Mouse (Mus musculus) MEL (cell line): ENCODE results near the gene Chrd. TPM values are rescaled to one million over a fixed set of nuclear protein-coding genes. Genes with fewer than 3 reads are reported as not detected.

Experiments used
- DNase-seq: peaks from one replicate; pipeline ENCODE4 v3.0.0; 2011; ENCODE audit warnings: low read depth, low spot score
- H3K27ac ChIP-seq: 2 replicates; pipeline ENCODE4 v1.5.1; 2012; ENCODE audit warnings: low read depth, mild to moderate bottlenecking, control low read depth, low read length, moderate library complexity; ENCODE audit not compliant: control insufficient read depth
- H3K27me3 ChIP-seq, 2 experiments: fragments of 150-350 bp in 1 of 2; sonication (generic) in 1 of 2; 2 replicates each; pipeline ENCODE4 v1.6.1; 2012; ENCODE audit warnings: low read length in 2 of 2, mild to moderate bottlenecking in 2 of 2, improper control_type of control experiment in 1 of 2, moderate library complexity in 1 of 2; ENCODE audit not compliant: insufficient read depth in 2 of 2, control insufficient read depth in 1 of 2
- H3K36me3 ChIP-seq, 2 experiments: 2 replicates each; pipeline ENCODE4 v1.6.1; 2012 to 2014; ENCODE audit warnings: low read length in 2 of 2, improper control_type of control experiment in 1 of 2, inconsistent platforms in 1 of 2, mild to moderate bottlenecking in 1 of 2; ENCODE audit not compliant: insufficient read depth in 2 of 2, control insufficient read depth in 1 of 2
- H3K4me1 ChIP-seq, 2 experiments: fragments of 150-350 bp in 1 of 2; sonication (generic) in 1 of 2; 2 replicates each; pipeline ENCODE4 v1.6.1; 2012; ENCODE audit warnings: low read length in 2 of 2, improper control_type of control experiment in 1 of 2, mild to moderate bottlenecking in 1 of 2; ENCODE audit not compliant: insufficient read depth in 2 of 2, control insufficient read depth in 1 of 2
- H3K4me3 ChIP-seq, 2 experiments: fragments of 150-350 bp in 1 of 2; sonication (generic) in 1 of 2; 2 replicates each; pipeline ENCODE4 v1.5.1; 2012; ENCODE audit warnings: low read depth in 2 of 2, low read length in 2 of 2, mild to moderate bottlenecking in 2 of 2, moderate library complexity in 2 of 2, control low read depth in 1 of 2, improper control_type of control experiment in 1 of 2; ENCODE audit not compliant: control insufficient read depth in 1 of 2, insufficient read depth in 1 of 2
- H3K79me2 ChIP-seq: 2 replicates; pipeline ENCODE4 v1.6.1; 2012; ENCODE audit warnings: mild to moderate bottlenecking, low read length, moderate library complexity; ENCODE audit not compliant: control insufficient read depth, poor library complexity, insufficient read depth
- H3K9ac ChIP-seq: 2 replicates; pipeline ENCODE4 v1.6.1; 2012; ENCODE audit warnings: low read depth, mild to moderate bottlenecking, control low read depth, low read length, moderate library complexity; ENCODE audit not compliant: control insufficient read depth, poor library complexity, severe bottlenecking
- H3K9me3 ChIP-seq: fragments of 150-350 bp; sonication (generic); replicated peaks from 2 replicates; pipeline ENCODE4 v1.6.1; 2012; ENCODE audit warnings: mild to moderate bottlenecking, low read length, improper control_type of control experiment, moderate library complexity; ENCODE audit not compliant: insufficient read depth
- BHLHE40 ChIP-seq: IDR thresholded peaks from 2 replicates; pipeline ENCODE4 v1.6.1; 2012; ENCODE audit warnings: low read depth, mild to moderate bottlenecking, inconsistent platforms, low read length, improper control_type of control experiment, borderline replicate concordance
- HCFC1 ChIP-seq: IDR thresholded peaks from 2 replicates; pipeline ENCODE4 v1.6.1; 2012; ENCODE audit warnings: low read depth, mild to moderate bottlenecking, inconsistent platforms, low read length, improper control_type of control experiment, moderate library complexity
- KAT2A ChIP-seq: conservative IDR thresholded peaks from 2 replicates; pipeline ENCODE4 v1.6.1; 2012; ENCODE audit warnings: low read depth, low read length, improper control_type of control experiment, inconsistent platforms
- MAFK ChIP-seq: IDR thresholded peaks from 2 replicates; pipeline ENCODE4 v1.6.1; 2011; ENCODE audit warnings: low read depth, mild to moderate bottlenecking, low read length, improper control_type of control experiment, borderline replicate concordance
- MAX ChIP-seq: IDR thresholded peaks from 2 replicates; pipeline ENCODE4 v1.6.1; 2011; ENCODE audit warnings: low read length, improper control_type of control experiment
- MAZ ChIP-seq: IDR thresholded peaks from 2 replicates; pipeline ENCODE4 v1.6.1; 2012; ENCODE audit warnings: low read depth, mild to moderate bottlenecking, inconsistent platforms, low read length, improper control_type of control experiment
- MEF2A ChIP-seq: IDR thresholded peaks from 2 replicates; pipeline ENCODE4 v1.6.1; 2014; ENCODE audit warnings: low read depth, mild to moderate bottlenecking, inconsistent platforms, low read length, improper control_type of control experiment; ENCODE audit not compliant: poor library complexity, insufficient replicate concordance, severe bottlenecking; ENCODE audit errors: extremely low read depth
- NRF1 ChIP-seq: IDR thresholded peaks from 2 replicates; pipeline ENCODE4 v1.6.1; 2014; ENCODE audit warnings: low read depth, mild to moderate bottlenecking, inconsistent platforms, low read length, improper control_type of control experiment, moderate library complexity; ENCODE audit not compliant: poor library complexity, insufficient read depth, severe bottlenecking
- POLR2AphosphoS2 ChIP-seq: IDR thresholded peaks from 2 replicates; pipeline ENCODE4 v1.6.1; 2011; ENCODE audit warnings: low read length, improper control_type of control experiment
- POLR2AphosphoS5 ChIP-seq: IDR thresholded peaks from 2 replicates; pipeline ENCODE4 v1.6.1; 2012; ENCODE audit warnings: low read depth, borderline replicate concordance, mild to moderate bottlenecking, inconsistent platforms, low read length, moderate library complexity, mixed read lengths
- RCOR1 ChIP-seq: IDR thresholded peaks from 2 replicates; pipeline ENCODE4 v1.6.1; 2012; ENCODE audit warnings: low read depth, mild to moderate bottlenecking, inconsistent platforms, low read length, improper control_type of control experiment
- SIN3A ChIP-seq: IDR thresholded peaks from 2 replicates; pipeline ENCODE4 v1.6.1; 2012; ENCODE audit warnings: low read length, improper control_type of control experiment, inconsistent platforms
- SMC3 ChIP-seq: IDR thresholded peaks from 2 replicates; pipeline ENCODE4 v1.6.1; 2011; ENCODE audit warnings: low read depth, low read length, improper control_type of control experiment
- TAL1 ChIP-seq: IDR thresholded peaks from 2 replicates; pipeline ENCODE4 v1.6.1; 2012; ENCODE audit warnings: mild to moderate bottlenecking, inconsistent platforms, low read length, moderate library complexity, mixed read lengths
- TBP ChIP-seq: IDR thresholded peaks from 2 replicates; pipeline ENCODE4 v1.8.0; 2011; ENCODE audit warnings: low read depth, low read length, improper control_type of control experiment
- TCF12 ChIP-seq: IDR thresholded peaks from 2 replicates; pipeline ENCODE4 v1.6.1; 2014; ENCODE audit warnings: low read depth, mild to moderate bottlenecking, inconsistent platforms, low read length, improper control_type of control experiment, moderate library complexity
- USF2 ChIP-seq, 2 experiments: IDR thresholded peaks; 2 replicates each; pipeline ENCODE4 v1.6.1; 2011 to 2012; ENCODE audit warnings: improper control_type of control experiment in 2 of 2, low read length in 2 of 2, borderline replicate concordance in 1 of 2, inconsistent platforms in 1 of 2, low read depth in 1 of 2, mild to moderate bottlenecking in 1 of 2; ENCODE audit not compliant: insufficient read depth in 1 of 2
- ZC3H11A ChIP-seq: IDR thresholded peaks from 2 replicates; pipeline ENCODE4 v1.6.1; 2012; ENCODE audit warnings: low read depth, mild to moderate bottlenecking, inconsistent platforms, low read length, improper control_type of control experiment
- ZNF384 ChIP-seq: IDR thresholded peaks from 2 replicates; pipeline ENCODE4 v1.6.1; 2012; ENCODE audit warnings: low read depth, mild to moderate bottlenecking, inconsistent platforms, low read length, improper control_type of control experiment
- polyA plus RNA-seq, 2 experiments: library from polyadenylated mRNA; stranded (reverse) in 1 of 2; unstranded in 1 of 2; fragments of >175 nt in 1 of 2; fragments of >200 nt in 1 of 2; gene quantifications; 2 replicates each; pipeline versions ENCODE4 v1.2.1 to v1.2.4; 2012; ENCODE audit warnings: low replicate concordance in 2 of 2, low read depth in 1 of 2; ENCODE audit not compliant: insufficient read length in 2 of 2, insufficient read depth in 1 of 2, missing spikeins in 1 of 2
- total RNA-seq: library from RNA; depleted of rRNA; stranded (reverse); fragments of 300-350 nt; gene quantifications from 2 replicates; pipeline ENCODE4 v1.2.3, GENCODE M21; 2012

The Chrd gene
- total and polyA plus RNA-seq, 3 experiments, result not detected

DNA sequence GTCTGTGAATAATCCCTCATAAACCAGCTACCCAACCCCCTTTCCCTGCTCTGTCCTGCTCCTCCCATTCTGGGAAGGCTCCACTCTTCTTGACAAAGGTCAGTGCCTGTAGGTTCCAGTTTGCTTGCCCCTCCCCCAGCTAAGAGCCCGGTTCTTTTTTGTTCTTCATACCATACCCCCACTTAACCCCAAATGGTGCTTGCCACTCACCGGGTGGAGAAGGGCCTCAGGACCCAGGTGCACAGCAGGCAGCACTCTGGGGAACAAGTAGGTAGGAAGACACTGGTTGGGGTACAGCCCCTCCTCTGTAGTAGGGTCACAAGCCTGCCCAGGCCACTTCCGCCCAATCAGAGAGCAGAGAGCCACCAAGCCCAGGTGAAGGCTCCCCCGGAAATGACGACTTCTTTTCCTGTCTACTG is 2.6 kb upstream of the Chrd start:
- Histone ChIP-seq H3K9ac (no peak overlapping the region), H3K36me3 (no peaks in the 10 kb centered on the region), H3K4me3 (no peak overlapping the region), H3K79me2 (no peaks in the 10 kb centered on the region), H3K27ac (no peak overlapping the region), H3K9me3 (no peaks in the 10 kb centered on the region), H3K4me1 (no peaks in the 10 kb centered on the region), H3K27me3 (no peaks in the 10 kb centered on the region; a peak in 2 of 4 replicates)
- DNase-seq, result no peak
- no peak for TF ChIP-seq MAFK
- no peak for TF ChIP-seq POLR2AphosphoS5
- TF ChIP-seq USF2 (IDR thresholded peaks at IDR 0.05; ENCODE audit: borderline replicate concordance in 1 of 2, insufficient read depth in 1 of 2, low read depth in 1 of 2, low read length in 2 of 2), result no peak
- no peak for TF ChIP-seq HCFC1
- TF ChIP-seq TAL1, result no peak
- TF ChIP-seq TBP, result no peak
- TF ChIP-seq MAZ, result no peak
- no peak for TF ChIP-seq SMC3
- TF ChIP-seq BHLHE40, result no peak
- TF ChIP-seq SIN3A, result no peak
- no peak for TF ChIP-seq ZNF384
- no peak for TF ChIP-seq POLR2AphosphoS2
- no peak for TF ChIP-seq ZC3H11A
- TF ChIP-seq MAX, result no peak
- no peak for TF ChIP-seq KAT2A
- no peak for TF ChIP-seq TCF12
- no peak for TF ChIP-seq MEF2A
- TF ChIP-seq NRF1, result no peak

DNA sequence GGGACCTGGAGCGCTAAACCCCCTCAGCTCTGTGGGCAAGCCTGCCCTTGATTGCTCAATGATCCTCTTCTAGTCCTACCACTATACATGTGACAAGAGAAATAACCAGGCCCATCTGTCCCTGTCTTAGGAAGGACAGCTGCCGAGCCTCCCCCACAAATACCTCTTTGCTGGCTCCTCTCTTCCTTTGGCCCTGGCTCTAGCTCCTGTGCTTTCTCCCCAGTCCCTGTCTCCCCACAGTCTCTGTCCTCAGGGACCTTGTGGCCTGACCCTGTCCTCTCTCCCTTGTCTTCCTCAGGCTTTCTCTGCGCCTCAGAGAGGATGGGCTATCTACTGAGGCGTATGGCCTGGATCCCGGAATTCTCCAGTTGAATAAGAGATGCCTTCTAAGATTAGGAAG is 1.2 kb upstream of the Chrd start:
- H3K27me3 ChIP-seq, result no peaks in the 10 kb centered on the region; a peak in 2 of 4 replicates
- no peaks in the 10 kb centered on the region for H3K4me1 ChIP-seq
- H3K9me3 ChIP-seq, result no peaks in the 10 kb centered on the region
- no peaks in the 10 kb centered on the region for H3K36me3 ChIP-seq
- no peak overlapping the region for H3K27ac ChIP-seq
- H3K4me3 ChIP-seq, result no peak overlapping the region
- no peak for DNase-seq
- H3K9ac ChIP-seq, result no peak overlapping the region
- no peak for TF ChIP-seq RCOR1
- TF ChIP-seq MEF2A, result no peak
- TF ChIP-seq TCF12, result no peak
- TF ChIP-seq HCFC1, result no peak
- TF ChIP-seq USF2 (IDR thresholded peaks at IDR 0.05; ENCODE audit: borderline replicate concordance in 1 of 2, insufficient read depth in 1 of 2, low read depth in 1 of 2, low read length in 2 of 2), result no peak
- TF ChIP-seq TAL1, result no peak
- no peak for TF ChIP-seq TBP
- no peak for TF ChIP-seq ZC3H11A
- no peaks in the 10 kb centered on the region for H3K79me2 ChIP-seq
